Mouse (Mus musculus) thymus, adult 2 months (tissue): ENCODE results near the gene Gab3. TPM values are rescaled to one million over a fixed set of nuclear protein-coding genes. Genes with fewer than 3 reads are reported as not detected.

ENCODE experiments used
- DNase-seq: peaks from one replicate; pipeline ENCODE4 v3.0.0; 2021
- H3K27ac ChIP-seq: fragments of 200-500 bp; 2 replicates; pipeline ENCODE4 v1.5.1; 2012; ENCODE audit warnings: low read length, control low read depth; ENCODE audit not compliant: control insufficient read depth, insufficient read depth
- H3K27me3 ChIP-seq: fragments of 200-500 bp; 2 replicates; pipeline ENCODE4 v1.6.1; 2012; ENCODE audit warnings: mild to moderate bottlenecking, low read length, moderate library complexity, mixed read lengths; ENCODE audit not compliant: control insufficient read depth, insufficient read depth
- H3K36me3 ChIP-seq: fragments of 200-500 bp; 2 replicates; pipeline ENCODE4 v1.6.1; 2012; ENCODE audit warnings: mild to moderate bottlenecking, low read length, moderate library complexity; ENCODE audit not compliant: control insufficient read depth, insufficient read depth
- H3K4me1 ChIP-seq: fragments of 200-500 bp; replicated peaks from 2 replicates; pipeline ENCODE4 v1.6.1; 2012; ENCODE audit warnings: low read length; ENCODE audit not compliant: control insufficient read depth, insufficient read depth
- H3K4me3 ChIP-seq: fragments of 200-500 bp; 2 replicates; pipeline ENCODE4 v1.5.1; 2012; ENCODE audit warnings: mild to moderate bottlenecking, low read length, control low read depth, moderate library complexity; ENCODE audit not compliant: control insufficient read depth, insufficient read depth
- CTCF ChIP-seq: fragments of 200-500 bp; IDR thresholded peaks from 2 replicates; pipeline ENCODE4 v1.5.1; 2012; ENCODE audit warnings: mild to moderate bottlenecking, control low read depth, low read length, moderate library complexity, borderline replicate concordance; ENCODE audit not compliant: control insufficient read depth, poor library complexity, insufficient read depth; ENCODE audit errors: extremely low read depth
- POLR2A ChIP-seq: fragments of 200-500 bp; IDR thresholded peaks from 2 replicates; pipeline ENCODE4 v1.6.1; 2012; ENCODE audit warnings: mild to moderate bottlenecking, low read length, control low read depth, moderate library complexity; ENCODE audit not compliant: control insufficient read depth, poor library complexity, insufficient read depth; ENCODE audit errors: extremely low read depth
- WGBS: fragments of 180-500 bp; shearing (Covaris S2); methylation state at CpG from one replicate; pipeline ENCODE4 v1.1.7; 2018; 5-methylcytosine and 5-hydroxymethylcytosine counted together
- polyA plus RNA-seq: library from polyadenylated mRNA; depleted of rRNA; stranded (reverse); fragments of >200 nt; gene quantifications from 2 replicates; pipeline ENCODE4 v1.2.3, GENCODE M21; 2012; rRNA removed

The Gab3 gene
- 2.6 and 3.0 TPM in 2 replicates for polyA plus RNA-seq

DNA sequence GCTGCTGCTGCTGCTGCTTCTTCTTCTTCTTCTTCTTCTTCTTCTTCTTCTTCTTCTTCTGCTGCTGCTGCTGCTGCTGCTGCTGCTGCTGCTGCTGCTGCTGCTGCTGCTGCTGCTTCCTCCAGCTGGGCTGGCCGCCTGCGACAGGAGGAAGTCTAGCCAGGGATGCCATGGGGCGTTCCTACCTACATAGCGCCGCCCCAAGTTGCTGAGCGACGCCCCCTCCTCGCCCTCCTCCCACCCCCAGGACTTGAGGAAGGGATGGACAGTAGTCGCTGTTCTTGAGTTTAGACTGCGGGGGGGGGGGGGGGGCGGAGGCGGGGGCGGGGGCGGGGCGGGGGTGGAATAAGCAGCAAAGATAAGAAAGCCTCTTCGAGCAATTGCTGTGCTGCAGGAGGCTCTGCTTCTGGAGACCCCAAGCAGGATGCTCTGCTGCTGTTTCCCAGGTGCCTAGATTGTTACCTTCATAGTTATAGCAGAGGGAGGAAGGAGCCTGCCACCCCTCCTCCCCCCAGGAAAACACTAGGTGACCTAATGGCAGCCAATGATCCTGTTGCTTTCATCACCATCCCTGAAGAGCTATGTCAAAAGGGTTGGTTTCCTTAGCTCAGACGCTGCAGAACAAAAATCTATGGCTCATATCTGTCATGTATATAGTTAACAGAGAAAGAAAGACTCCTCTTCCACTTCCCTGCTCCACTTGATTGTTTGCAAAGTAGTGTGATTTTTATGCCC lies at the start of gene Gab3:
Gene Gab3, minus strand, starts transcription at position 685 of the 735 bp plus-strand sequence.
- peak within 1 kb of the TSS; percentile 78 for H3K4me3 ChIP-seq
- no peaks in the 10 kb centered on the region for H3K27me3 ChIP-seq
- no peak for TF ChIP-seq CTCF
- TF ChIP-seq POLR2A: no peak
- 0 out of 2 replicates have a peak, but pooled peaks cover 2% of the 10 kb centered on the region for H3K4me1 ChIP-seq
- WGBS: 0% methylated on average over 8 of the region's 17 CpGs
- peak; percentile 59 for DNase-seq
- H3K27ac ChIP-seq: no peak within 1 kb of the TSS; the same call in 1 of the 2 replicates
- no peaks in the 10 kb centered on the region for H3K36me3 ChIP-seq

DNA sequence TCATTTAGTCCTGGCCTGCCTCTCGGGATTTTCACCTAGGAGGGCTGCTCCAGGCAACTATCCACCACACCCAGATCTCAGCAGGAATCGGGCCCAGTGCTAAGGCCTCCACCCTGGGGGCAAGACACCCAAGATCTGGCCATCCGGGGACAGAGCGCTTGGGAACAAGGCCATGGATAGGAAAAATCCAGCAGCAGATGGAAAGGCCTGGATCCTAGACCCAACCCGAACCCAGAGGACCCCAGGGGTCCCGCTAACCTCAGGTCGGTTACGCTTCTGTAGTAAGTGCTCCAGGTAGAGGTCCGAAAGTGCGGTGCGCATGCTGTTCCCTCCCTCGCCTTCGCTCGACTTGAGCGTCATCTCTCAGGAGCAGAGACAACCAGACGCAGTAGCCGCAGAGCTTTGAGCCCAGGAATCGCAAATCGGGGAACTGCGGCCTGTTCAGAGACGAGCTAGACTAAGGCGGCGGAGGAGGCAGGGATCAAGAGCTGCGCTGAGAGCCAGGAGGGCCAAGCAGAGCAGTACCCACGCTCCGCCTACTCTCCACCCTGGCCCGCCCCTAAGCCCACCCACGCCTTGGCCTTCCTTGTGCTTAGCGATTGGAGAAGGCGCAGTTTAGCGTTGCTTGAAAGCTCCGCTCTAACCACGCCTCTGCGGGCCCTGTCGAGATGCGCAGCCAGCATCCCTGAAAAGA lies 45.4 kb upstream of the Gab3 start, which contains the start of gene Mpp1:
Gene Mpp1, minus strand, starts transcription at position 550 of the 694 bp plus-strand sequence.
- under 1% methylated on average over 36 of the region's 36 CpGs for WGBS
- H3K4me1 ChIP-seq: 0 out of 2 replicates have a peak, but pooled peaks cover 2% of the 10 kb centered on the region
- peak within 1 kb of the TSS; percentile 73 for H3K27ac ChIP-seq
- DNase-seq: peak; percentile 78
- no peaks in the 10 kb centered on the region for H3K27me3 ChIP-seq
- peaks cover under 1% of the 10 kb centered on the region; the same call in 1 of the 2 replicates for H3K36me3 ChIP-seq
- peak; percentile 69; the same call in 1 of the 2 replicates for TF ChIP-seq POLR2A
- TF ChIP-seq CTCF: no peak
- H3K4me3 ChIP-seq: peak within 1 kb of the TSS; percentile 62

DNA sequence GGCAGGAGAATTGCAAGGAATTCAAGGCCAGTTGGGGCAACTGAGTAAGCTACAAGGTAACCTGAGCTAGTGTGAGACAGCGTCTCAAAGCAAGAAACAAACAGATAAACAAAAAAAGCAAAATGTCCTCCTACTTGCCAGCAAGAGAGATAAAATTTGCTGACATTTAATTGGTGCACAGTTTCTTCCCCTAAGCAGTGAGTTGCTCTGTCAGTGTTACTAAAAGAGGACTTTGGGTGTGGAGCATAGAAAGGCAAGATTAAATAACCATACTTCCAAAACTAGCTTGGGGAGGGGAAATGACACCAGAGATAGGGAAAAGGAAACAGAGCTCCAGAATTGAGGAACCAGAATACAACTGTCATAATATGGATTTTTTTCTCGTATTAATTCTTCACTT lies 44.2 kb upstream of the Gab3 start:
- Histone ChIP-seq H3K27ac (no peak overlapping the region; the same call in 1 of the 2 replicates), H3K27me3 (no peaks in the 10 kb centered on the region), H3K36me3 (peaks cover 11% of the 10 kb centered on the region; the same call in 1 of the 2 replicates), H3K4me3 (no peak overlapping the region), H3K4me1 (0 out of 2 replicates have a peak, but pooled peaks cover 2% of the 10 kb centered on the region)
- no peak for DNase-seq
- TF ChIP-seq POLR2A: no peak
- no peak for TF ChIP-seq CTCF
- 13% methylated on average over 2 of the region's 2 CpGs for WGBS

DNA sequence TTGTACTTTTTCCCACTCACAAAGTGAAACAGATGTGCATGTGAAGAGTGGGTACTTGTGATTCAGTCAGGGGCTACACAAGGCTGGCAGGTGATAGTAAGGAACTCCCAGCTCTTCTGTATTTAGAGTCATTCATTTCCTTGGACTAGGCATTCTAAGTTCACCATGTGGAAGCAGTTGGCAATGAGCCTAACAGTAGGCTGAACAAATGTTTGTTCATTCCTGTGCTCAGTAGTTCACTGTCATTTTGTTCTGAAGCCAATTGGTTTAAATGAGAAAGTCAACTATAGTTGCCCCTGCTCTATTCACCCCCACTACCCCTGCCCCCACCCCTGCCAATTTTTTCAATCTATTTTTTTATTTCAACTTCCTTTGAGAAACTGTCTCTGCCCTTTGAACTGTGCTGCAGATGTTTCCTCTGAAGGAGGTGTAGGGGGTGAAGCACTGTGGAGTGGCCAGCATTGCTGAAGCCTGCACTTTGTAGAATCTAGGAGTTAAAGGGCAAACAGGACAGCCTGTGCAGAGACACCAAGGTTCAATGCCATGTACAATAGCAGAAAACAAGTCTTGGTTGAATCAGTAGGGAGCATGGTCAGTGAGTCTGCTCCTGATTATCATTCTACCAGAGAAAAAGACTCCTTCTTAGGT lies 43.2 kb upstream of the Gab3 start:
- Histone ChIP-seq H3K27ac (peak overlapping the region; percentile 50), H3K36me3 (peaks cover 11% of the 10 kb centered on the region; the same call in 1 of the 2 replicates), H3K27me3 (no peaks in the 10 kb centered on the region), H3K4me3 (no peak overlapping the region), H3K4me1 (0 out of 2 replicates have a peak, but pooled peaks cover 2% of the 10 kb centered on the region)
- TF ChIP-seq POLR2A (no peak), CTCF (no peak)
- peak; percentile 19 for DNase-seq

DNA sequence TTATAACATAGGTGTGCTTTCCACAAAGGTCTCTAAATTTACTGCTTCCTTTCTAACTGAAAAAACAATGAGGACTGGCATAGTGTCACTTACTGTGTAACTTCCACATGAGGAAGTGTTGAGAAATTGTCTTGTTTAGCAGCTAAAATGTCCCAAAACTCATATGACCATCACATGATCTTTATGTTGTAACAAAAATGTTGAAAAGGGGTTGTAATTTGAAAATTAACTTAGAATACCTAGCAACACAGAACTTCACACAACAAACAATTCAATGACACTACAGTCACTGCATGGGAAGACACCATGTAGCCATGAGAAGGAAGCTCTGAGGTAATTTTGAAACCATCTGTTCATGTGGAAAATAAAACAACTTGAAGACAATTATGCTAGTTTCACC lies 41.6 kb upstream of the Gab3 start:
- no peak for DNase-seq
- H3K4me3 ChIP-seq: no peak overlapping the region
- H3K4me1 ChIP-seq: 0 out of 2 replicates have a peak, but pooled peaks cover 2% of the 10 kb centered on the region
- H3K36me3 ChIP-seq: peaks cover 11% of the 10 kb centered on the region; the same call in 1 of the 2 replicates
- no peak for TF ChIP-seq POLR2A
- no peak for TF ChIP-seq CTCF
- H3K27ac ChIP-seq: no peak overlapping the region
- H3K27me3 ChIP-seq: no peaks in the 10 kb centered on the region

DNA sequence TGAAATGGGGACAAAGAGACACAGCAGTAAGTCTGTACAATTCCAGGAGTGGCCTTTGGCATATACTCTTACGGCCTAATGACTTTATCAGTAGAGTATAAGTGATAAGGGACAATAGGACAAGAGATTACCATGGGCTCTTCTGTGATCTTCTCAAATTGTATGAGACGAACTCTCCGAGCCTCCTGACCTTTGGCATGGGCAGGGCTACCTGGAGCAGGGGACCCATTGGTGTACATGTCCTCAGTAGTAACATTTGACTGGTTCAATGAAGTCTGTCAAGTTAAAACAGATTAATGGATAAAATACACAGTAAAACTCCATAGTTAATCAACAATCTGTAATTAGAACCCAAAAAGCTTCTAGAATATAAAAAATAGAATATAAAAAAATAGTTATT lies 40.3 kb upstream of the Gab3 start:
- H3K27ac ChIP-seq: no peak overlapping the region
- H3K36me3 ChIP-seq: peaks cover 11% of the 10 kb centered on the region; the same call in 1 of the 2 replicates
- TF ChIP-seq CTCF: no peak
- TF ChIP-seq POLR2A: no peak
- H3K4me3 ChIP-seq: no peak overlapping the region
- no peaks in the 10 kb centered on the region for H3K4me1 ChIP-seq
- DNase-seq: no peak
- 99% methylated on average over 3 of the region's 3 CpGs for WGBS
- H3K27me3 ChIP-seq: no peaks in the 10 kb centered on the region
